Mouse (Mus musculus): ENCODE results near the gene 4930544D05Rik. TPM values are rescaled to one million over a fixed set of nuclear protein-coding genes. Genes with fewer than 3 reads are reported as not detected.
A peak's percentile ranks its signal among the peaks of the same experiment; 100 is the strongest.

The 4930544D05Rik gene
- polyA plus RNA-seq, 1 experiment = not detected

GRCm38 (mm10) chr11:70652029-70652883 is 36.6 kb downstream of the 4930544D05Rik start:
- 9% methylated on average over 12 of the region's 12 CpGs for WGBS

GRCm38 (mm10) chr11:70652884-70653344 is 37.3 kb downstream of the 4930544D05Rik start:
- TF ChIP-seq CTCF (IDR thresholded peaks at IDR 0.05; ENCODE audit: extremely low read depth, insufficient read length, insufficient replicate concordance, low read depth, low read length) (no peak), POLR2A (IDR thresholded peaks at IDR 0.05; ENCODE audit: low read depth, low read length) (no peak)
- Histone ChIP-seq H3K27me3 (ENCODE audit: control insufficient read depth, insufficient read depth, low read length) (no peaks in the 10 kb centered on the region), H3K27ac (ENCODE audit: insufficient read depth, low read depth, low read length) (peak overlapping the region; percentile 99), H3K4me1 (ENCODE audit: control insufficient read depth, insufficient read depth, insufficient read length, low read length) (peaks cover 32% of the 10 kb centered on the region), H3K36me3 (ENCODE audit: control insufficient read depth, insufficient read depth, low read length) (peaks cover 46% of the 10 kb centered on the region), H3K4me3 (ENCODE audit: low read depth, low read length) (peak overlapping the region; percentile 87)
- WGBS = 2% methylated on average over 6 of the region's 6 CpGs

More at GRCm38 (mm10) chr11:70652029-70652883, 36.6 kb downstream of the 4930544D05Rik start:
- Histone ChIP-seq H3K4me3 (ENCODE audit: low read depth, low read length) (peak overlapping the region; percentile 87), H3K27me3 (ENCODE audit: control insufficient read depth, insufficient read depth, low read length) (no peaks in the 10 kb centered on the region), H3K4me1 (ENCODE audit: control insufficient read depth, insufficient read depth, insufficient read length, low read length) (peaks cover 26% of the 10 kb centered on the region), H3K36me3 (ENCODE audit: control insufficient read depth, insufficient read depth, low read length) (peaks cover 46% of the 10 kb centered on the region), H3K27ac (ENCODE audit: insufficient read depth, low read depth, low read length) (peak overlapping the region; percentile 99)
- TF ChIP-seq POLR2A (IDR thresholded peaks at IDR 0.05; ENCODE audit: low read depth, low read length) (no peak), CTCF (IDR thresholded peaks at IDR 0.05; ENCODE audit: extremely low read depth, insufficient read length, insufficient replicate concordance, low read depth, low read length) (no peak)

GRCm38 (mm10) chr11:70653345-70654197 is 37.9 kb downstream of the 4930544D05Rik start:
- no peak for TF ChIP-seq CTCF (IDR thresholded peaks at IDR 0.05; ENCODE audit: extremely low read depth, insufficient read length, insufficient replicate concordance, low read depth, low read length)
- no peak for TF ChIP-seq POLR2A (IDR thresholded peaks at IDR 0.05; ENCODE audit: low read depth, low read length)
- peaks cover 32% of the 10 kb centered on the region for H3K4me1 ChIP-seq (ENCODE audit: control insufficient read depth, insufficient read depth, insufficient read length, low read length)
- H3K4me3 ChIP-seq (ENCODE audit: low read depth, low read length) = peak overlapping the region; percentile 87
- H3K27me3 ChIP-seq (ENCODE audit: control insufficient read depth, insufficient read depth, low read length) = no peaks in the 10 kb centered on the region
- H3K36me3 ChIP-seq (ENCODE audit: control insufficient read depth, insufficient read depth, low read length) = peaks cover 46% of the 10 kb centered on the region
- WGBS = under 1% methylated on average over 58 of the region's 63 CpGs
- peak overlapping the region; percentile 99 for H3K27ac ChIP-seq (ENCODE audit: insufficient read depth, low read depth, low read length)

GRCm38 (mm10) chr11:70654198-70654922 is 38.7 kb downstream of the 4930544D05Rik start, which contains the start of gene Pfn1:
TSS of gene Pfn1 (minus strand) at chr11:70654644.
- Histone ChIP-seq H3K4me3 (ENCODE audit: low read depth, low read length) (peak within 1 kb of the TSS; percentile 87), H3K4me1 (ENCODE audit: control insufficient read depth, insufficient read depth, insufficient read length, low read length) (peaks cover 27% of the 10 kb centered on the region), H3K36me3 (ENCODE audit: control insufficient read depth, insufficient read depth, low read length) (peaks cover 40% of the 10 kb centered on the region), H3K27me3 (ENCODE audit: control insufficient read depth, insufficient read depth, low read length) (no peaks in the 10 kb centered on the region), H3K27ac (ENCODE audit: insufficient read depth, low read depth, low read length) (peak within 1 kb of the TSS; percentile 99)
- WGBS = under 1% methylated on average over 56 of the region's 61 CpGs
- peak; percentile 97 for TF ChIP-seq POLR2A (IDR thresholded peaks at IDR 0.05; ENCODE audit: low read depth, low read length)
- TF ChIP-seq CTCF (IDR thresholded peaks at IDR 0.05; ENCODE audit: extremely low read depth, insufficient read length, insufficient replicate concordance, low read depth, low read length) = no peak

GRCm38 (mm10) chr11:70654923-70655570 is 39.4 kb downstream of the 4930544D05Rik start:
- H3K36me3 ChIP-seq (ENCODE audit: control insufficient read depth, insufficient read depth, low read length) = peaks cover 34% of the 10 kb centered on the region
- H3K27me3 ChIP-seq (ENCODE audit: control insufficient read depth, insufficient read depth, low read length) = no peaks in the 10 kb centered on the region
- H3K27ac ChIP-seq (ENCODE audit: insufficient read depth, low read depth, low read length) = peak overlapping the region; percentile 99
- peak overlapping the region; percentile 87 for H3K4me3 ChIP-seq (ENCODE audit: low read depth, low read length)
- peaks cover 21% of the 10 kb centered on the region for H3K4me1 ChIP-seq (ENCODE audit: control insufficient read depth, insufficient read depth, insufficient read length, low read length)
- under 1% methylated on average over 48 of the region's 48 CpGs for WGBS
- TF ChIP-seq POLR2A (IDR thresholded peaks at IDR 0.05; ENCODE audit: low read depth, low read length) (peak; percentile 51), CTCF (IDR thresholded peaks at IDR 0.05; ENCODE audit: extremely low read depth, insufficient read length, insufficient replicate concordance, low read depth, low read length) (no peak)
